Mouse (Mus musculus): ENCODE measurements around the gene Npm3.

Npm3 gene

GRCm38 (mm10) chr19:45736241-45736640 lies 13.2 kb downstream of the Npm3 start:
- in situ Hi-C loops (cut with MboI, MseI) = no loop called here

DNA sequence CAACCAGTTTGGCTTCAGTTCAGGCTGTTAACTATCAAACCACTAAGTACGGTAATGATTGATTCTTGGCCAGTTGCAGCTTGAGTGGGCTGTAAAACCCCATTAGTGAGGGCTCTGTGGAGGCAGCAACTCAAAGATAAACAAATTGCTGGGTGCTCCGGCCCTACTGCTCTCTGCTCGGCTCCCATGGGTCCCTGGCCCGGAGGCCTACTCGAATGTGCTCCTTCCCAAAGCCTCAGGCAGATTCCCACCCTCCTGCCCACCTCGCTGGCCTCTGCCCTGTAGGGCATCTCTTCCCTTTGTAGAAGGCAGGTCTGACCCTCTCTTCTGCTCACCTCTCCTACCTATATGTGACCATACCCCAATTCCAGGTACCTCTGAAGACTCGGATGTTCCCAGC lies 14.6 kb downstream of the Npm3 start:
- in situ Hi-C loops (cut with MboI, MseI) = no loop called here

DNA sequence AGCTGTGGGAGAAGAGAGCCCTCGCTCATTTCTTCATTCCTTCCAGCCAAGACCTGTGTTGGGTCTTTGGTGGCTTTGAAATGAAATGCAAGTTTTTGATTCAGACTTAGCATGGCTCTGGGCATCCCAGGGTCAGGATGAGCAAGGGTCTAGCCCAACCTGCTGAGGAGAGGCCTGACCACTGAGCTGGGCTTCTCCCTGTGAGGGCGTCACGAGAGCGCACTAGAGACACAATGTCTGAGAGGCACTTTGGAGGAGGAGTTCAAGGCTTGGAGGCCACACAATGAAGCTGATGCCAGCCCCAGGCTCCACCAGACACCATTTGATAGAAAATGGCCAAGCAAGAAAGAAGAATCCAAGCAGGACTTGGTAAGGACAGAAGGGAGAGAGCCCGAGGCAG lies 15.2 kb downstream of the Npm3 start:
- in situ Hi-C loops (cut with MboI, MseI) = no loop called here

GRCm38 (mm10) chr19:45733564-45733963 lies 15.8 kb downstream of the Npm3 start:
- in situ Hi-C loops (cut with MboI, MseI) = no loop called here

GRCm38 (mm10) chr19:45731658-45732057 lies 17.7 kb downstream of the Npm3 start:
- in situ Hi-C loops (cut with MboI, MseI) = no loop called here

DNA sequence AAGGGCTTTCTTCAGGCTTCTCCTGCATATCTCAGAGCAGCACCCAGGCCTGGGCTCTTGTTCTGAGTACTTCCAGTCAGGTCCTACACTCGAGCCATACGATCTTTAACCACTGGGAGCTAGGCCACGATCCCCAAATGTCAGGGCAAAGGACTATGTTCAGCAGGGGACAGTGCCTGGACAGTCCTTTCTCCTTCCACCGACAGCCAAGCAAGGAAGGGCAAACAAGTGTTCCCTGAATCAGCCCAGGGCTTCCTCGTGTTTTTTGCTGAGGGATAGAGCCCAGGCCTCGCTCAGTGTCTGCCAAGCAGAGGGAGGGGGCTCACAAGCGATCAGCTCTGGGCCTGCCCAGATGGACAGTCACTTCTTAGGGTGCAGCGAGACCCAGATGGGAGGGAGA lies 19.3 kb downstream of the Npm3 start:
- in situ Hi-C loops (cut with MboI, MseI) = no loop called here

GRCm38 (mm10) chr19:45727231-45727630 lies 22.2 kb downstream of the Npm3 start:
- in situ Hi-C loops (cut with MboI, MseI) = loop anchor here (5.0 to 10.0 kb wide), 2 partner anchors 40 to 512 kb away; no protein-coding TSS in a partner anchor

- in situ Hi-C loops (cut with MboI, MseI) = loop anchor here (5.0 to 10.0 kb wide), 2 partner anchors 38 to 511 kb away; no protein-coding TSS in a partner anchor
Measured at GRCm38 (mm10) chr19:45725677-45726277, 23.6 kb downstream of the Npm3 start.

DNA sequence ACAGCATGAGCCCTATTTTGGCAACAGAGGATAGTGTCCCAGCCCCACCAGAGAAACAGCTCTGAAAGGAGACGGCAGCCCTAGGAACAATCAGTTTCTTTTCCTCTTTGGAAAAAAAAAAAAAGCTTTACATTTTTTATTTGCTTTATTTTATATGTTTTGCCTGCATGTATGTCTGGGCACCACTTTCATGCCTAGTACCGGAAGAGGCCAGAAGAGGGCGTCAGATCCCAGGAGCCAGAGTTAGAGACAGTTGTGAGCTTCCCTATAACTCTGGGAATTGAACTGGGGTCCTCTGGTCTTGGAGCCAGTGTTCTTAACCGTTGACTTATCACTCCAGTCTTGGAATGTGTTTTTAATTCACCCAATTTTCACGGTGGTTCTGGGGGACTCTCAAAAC lies 27.2 kb downstream of the Npm3 start:
- in situ Hi-C loops (cut with MboI, MseI) = loop anchor here (10.0 kb wide), 1 partner anchor 507 kb away; no protein-coding TSS in a partner anchor

DNA sequence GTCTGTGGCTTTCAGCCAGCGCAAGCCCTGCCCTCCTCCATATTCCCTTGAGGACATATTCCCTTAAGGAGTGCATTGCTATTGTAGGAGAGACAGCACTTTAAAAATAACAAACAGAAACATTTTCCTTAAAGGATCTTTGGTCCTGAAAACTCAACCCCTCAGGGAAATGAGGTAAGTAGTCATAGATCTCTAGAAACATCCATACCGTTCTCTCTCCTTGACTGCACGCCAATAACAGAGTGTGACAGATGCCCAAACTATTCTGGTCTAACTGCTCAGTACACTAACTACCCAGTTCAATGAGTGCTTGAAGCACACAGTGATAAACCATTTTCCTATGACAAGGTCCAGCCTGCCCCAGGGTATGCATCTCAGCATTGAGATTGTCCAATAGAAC lies 31.1 kb downstream of the Npm3 start:
- in situ Hi-C loops (cut with MboI, MseI) = no loop called here

- in situ Hi-C loops (cut with MboI, MseI) = no loop called here
Measured at GRCm38 (mm10) chr19:45717493-45718220, 31.7 kb downstream of the Npm3 start.

GRCm38 (mm10) chr19:45708704-45709103 lies 40.7 kb downstream of the Npm3 start:
- in situ Hi-C loops (cut with MboI, MseI) = no loop called here
